Mouse (Mus musculus) ovary, postnatal 14 days (tissue): ENCODE measurements at regions not wholly inside any gene's neighbourhood (a gene's known extent, or its start where the extent isn't known, plus 50 kb on each side); places are given as distances from the start of the nearest gene placed in this dataset.

ENCODE experiments used
- DNase-seq: peaks from one replicate; pipeline ENCODE4 v3.0.0; 2022; ENCODE audit warnings: low spot score

DNA sequence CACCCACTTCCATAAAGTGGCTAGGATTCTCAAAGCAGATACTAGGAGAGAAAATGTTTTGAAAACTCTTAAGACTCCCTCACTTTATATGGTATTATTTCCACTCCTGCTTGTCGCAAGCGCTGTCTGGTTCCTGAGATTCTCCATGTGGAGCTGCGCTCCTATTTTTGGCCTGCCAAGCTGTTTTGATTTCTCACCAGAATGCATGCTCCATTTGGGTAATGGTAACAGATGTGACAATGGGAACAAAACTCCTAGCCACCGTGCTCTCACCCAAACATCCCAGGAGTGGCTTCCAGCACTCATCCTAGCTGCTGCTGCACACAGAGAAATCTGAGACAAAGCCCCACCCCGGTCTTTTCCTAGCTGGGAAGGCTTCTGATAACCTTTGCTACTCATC lies 749.6 kb downstream of the Ntrk3 start:
- DNase-seq: peak; percentile 1

DNA sequence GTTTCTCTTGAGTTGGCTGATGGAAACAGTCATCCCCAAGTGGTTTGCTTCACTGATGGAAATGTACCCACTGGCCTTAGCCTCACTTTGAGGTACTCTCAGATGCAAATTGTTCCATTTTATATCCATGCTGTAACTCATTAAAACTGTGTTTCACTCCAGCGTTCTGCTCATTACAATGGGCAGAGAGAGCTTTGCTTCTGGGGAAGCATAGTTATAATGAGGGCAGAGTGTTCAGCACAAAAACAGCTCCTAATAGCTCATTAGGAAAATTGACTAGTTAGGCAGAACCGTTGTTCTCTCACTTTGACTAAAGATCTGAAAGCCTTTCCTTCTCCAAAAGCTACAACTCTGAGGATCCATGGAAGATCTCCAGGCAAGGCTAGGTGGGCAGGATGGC lies 771.2 kb downstream of the Ntrk3 start:
- no peak for DNase-seq

DNA sequence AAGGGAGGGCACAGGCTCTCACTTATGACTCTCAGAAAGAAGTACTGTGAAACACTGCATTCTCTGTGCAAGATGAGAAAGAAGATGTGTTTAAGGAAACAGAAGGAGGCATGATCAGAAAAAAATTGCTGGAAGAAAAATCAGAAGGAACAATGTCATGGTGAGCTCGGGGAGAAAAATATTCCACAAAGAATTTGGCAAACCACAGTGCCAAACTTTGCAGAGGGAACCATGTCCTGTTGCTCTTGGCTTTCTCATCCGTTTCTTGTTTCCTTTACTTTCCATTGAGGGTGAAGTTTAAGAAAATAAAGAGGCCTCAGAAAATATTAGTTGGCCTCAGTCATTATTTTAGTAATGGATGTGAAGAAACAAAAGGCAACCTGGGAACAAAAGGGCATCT lies 804.4 kb downstream of the Ntrk3 start:
- no peak for DNase-seq

DNA sequence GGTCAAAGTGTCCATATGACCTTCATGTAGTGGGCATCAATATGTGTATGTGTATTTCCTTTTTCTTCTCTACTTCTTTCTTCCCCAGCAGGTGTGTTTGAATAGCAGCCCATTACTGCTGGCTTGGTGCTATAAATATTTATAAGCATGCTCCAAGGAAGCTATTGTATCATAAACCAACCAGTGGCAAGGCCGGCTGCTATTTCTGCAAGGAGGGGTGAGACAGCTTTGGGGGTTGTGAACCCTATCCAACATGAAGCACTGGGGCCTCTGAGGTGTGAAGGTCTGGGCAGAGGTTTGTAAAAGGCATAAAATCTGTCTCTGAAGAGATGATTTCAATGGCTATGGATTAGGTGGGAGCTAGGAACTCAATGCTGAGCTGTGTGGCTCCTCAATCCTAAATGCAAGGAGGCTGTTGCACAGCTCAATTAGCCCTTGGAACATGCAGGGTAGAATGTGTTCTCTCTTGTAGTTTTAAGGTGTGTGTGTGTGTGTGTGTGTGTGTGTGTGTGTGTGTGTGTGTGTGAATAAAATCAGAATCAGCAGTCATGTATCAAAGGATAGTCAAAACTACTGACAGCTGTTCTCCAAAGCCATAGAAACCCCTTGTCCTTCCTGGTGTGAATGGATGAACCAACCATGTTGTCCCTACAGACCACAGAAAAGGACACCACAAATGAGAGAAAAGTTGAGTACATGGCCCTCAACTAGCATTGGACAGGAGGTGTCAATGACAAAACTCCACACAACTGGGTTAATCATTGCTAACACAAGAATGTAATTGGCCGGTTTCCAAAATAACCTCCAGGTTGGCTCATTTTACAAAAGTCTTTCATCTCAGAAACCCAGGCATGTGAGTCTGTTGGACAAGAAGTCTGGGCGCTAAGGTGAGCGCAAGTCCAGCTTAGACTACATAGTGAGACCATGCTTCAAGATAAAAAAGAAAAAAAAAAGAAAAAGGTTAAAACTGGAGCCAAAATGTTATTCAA lies 809.0 kb downstream of the Ntrk3 start:
- no peak for DNase-seq

- DNase-seq: no peak
Measured at GRCm38 (mm10) chr7:77899231-77899630, 838.6 kb downstream of the Ntrk3 start.

- DNase-seq: no peak
Measured at GRCm38 (mm10) chr7:77888543-77888942, 849.3 kb downstream of the Ntrk3 start.

- DNase-seq: no peak
Measured at GRCm38 (mm10) chr7:77882605-77883354, 855.0 kb downstream of the Ntrk3 start.

DNA sequence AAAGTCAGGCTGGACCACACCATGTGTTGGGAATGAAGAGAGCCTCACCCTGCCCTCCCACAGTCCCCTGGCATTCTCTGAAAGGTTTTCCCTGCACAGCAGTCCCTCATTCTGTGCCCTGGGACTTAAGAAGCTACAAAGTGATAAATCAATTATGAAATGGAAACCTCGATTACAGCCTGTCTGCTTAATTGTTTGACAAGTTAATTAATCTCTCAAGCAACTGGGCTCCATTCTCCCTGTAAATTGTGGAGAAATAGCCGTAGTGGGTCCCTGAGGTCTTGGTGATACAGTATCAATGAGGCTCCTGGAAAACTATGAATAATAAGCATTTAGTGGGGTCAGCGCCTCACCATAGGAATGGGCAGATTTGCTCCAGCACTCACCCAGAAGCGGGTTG lies 870.3 kb downstream of the Ntrk3 start:
- no peak for DNase-seq

DNA sequence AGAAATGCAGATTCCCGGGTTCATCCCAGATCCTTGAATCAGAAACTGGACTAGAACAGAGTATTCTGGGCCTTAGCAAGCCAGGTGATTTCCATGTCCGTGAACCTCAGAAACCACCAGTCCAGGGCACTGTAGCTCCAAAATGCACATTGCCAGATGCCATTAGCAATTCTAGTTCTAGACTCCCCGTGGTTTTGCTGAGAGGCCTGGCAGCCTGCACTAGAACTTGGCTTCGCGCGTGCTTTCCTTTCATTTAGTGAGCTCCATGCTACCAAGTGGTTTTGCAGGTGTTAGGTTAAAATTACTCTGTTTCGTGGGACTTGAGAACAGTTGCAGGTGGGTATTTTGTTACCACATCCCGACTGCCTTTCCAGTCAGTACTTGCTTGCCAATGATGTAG lies 876.0 kb downstream of the Ntrk3 start:
- no peak for DNase-seq

DNA sequence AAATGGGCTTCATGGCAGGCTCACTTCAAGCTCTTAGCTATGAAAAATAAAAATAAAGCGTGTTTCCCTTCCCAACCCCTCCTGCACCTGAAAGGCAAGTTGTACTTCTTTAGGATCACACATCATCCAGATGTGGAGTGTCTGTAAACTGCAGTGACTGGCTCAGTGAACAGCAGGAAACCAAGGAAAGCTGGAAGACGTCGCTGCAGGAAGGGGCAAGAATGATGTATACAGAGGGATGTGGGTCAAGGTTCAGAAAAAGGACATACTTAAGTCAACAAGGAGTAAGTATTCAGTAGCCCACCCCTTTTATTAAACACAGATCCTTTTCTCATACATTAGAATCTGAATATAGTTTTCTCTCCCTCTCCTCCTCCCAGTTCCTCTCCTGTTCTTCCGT lies 879.4 kb downstream of the Ntrk3 start:
- DNase-seq: no peak

DNA sequence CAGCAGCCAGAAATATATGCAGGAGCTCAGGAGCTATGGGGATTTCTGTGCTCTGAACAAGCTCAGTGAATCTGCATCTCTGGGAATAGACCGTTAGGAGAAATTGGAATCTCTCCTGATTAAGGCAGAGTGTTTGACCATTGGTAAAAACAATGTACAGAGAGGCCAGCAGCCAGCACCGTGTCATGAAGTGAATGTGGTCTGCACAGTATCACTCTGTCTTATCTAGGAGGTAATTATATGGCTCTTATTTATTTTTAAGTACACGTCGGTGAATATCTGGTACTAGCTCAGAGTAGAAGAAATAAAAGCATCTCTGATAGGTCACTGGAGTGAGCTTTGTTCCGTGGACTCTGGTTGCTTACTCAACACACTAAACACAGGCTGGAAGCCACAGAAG lies 879.8 kb downstream of the Ntrk3 start:
- DNase-seq: no peak

DNA sequence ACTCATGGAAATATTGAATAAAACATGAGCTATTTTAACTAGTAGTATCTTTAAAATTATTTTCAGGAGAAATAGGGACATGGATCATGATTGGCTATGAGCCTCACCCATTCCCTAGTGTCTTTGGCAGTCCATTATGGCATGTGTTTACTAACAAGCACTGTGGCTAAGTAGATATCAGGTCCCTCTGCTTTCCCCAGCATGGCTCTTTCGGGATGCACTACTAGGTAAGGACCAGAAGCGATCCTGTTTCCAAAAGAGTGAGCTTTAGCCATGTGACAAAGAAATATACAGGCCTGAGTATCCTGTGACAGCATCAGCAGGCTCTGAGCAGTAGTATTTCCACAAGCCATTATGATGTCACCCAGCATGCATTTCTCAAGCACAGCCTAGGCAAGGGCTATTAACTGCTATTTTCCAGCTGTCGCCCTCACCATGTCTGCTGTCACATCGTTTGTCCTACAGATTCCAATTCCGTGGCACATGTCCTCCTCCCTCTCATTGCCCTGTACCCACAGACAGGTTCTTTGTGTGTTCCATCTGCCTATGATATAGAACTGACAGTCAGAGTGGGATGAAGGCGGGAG lies 882.1 kb downstream of the Ntrk3 start:
- DNase-seq: no peak

DNA sequence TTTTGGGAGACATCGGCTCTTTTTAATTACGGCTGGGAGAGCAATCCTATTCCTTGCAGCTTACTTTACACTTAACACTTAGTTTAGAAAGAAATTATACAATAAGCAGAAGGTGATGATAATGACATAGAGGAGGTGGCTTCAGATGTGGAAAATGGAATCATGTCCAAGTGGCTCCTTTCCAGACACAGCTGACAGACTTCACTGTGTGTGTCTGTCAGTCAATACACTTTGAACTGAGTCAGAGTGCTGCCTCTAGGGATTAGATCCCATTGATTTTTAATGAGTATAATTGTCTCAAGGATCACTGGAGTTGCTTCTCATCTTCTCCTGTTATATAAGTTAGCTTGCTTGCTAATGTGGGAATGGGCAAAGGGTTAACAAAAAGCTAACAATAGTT lies 882.7 kb downstream of the Ntrk3 start:
- no peak for DNase-seq

DNA sequence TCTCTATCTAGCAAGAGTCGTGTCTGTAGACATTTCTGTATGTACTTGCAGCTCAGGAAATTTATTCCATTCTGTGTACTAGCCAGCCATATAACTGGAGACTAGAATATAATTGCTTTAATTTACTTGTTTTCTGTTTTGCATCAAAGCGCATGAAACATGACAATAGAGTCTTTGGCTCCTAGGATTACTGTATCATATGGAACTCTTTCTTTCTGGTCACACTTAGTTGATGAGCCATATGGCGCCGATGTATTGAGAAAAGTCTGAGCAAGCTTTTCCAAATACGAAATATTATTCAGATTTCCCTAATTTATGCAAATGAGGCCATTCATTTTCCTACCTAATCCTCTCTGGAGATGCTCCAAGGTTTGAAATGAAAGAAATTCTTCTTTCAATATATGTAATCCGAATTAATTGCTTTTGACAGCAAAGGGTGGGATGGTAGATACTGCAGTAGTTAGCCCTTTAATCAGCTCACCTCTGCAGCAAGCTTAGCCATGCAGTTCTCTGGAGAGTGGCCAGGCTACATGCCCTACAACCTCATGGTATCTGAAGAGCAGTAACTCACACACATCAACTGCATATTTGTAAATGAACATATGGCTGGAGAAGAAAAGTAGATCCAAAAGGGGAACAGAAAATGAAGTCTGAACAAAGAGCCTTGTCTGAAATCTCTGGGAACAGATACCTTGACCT lies 913.4 kb downstream of the Ntrk3 start:
- no peak for DNase-seq

- no peak for DNase-seq
Measured at GRCm38 (mm10) chr7:77812052-77812903, 925.5 kb downstream of the Ntrk3 start.

DNA sequence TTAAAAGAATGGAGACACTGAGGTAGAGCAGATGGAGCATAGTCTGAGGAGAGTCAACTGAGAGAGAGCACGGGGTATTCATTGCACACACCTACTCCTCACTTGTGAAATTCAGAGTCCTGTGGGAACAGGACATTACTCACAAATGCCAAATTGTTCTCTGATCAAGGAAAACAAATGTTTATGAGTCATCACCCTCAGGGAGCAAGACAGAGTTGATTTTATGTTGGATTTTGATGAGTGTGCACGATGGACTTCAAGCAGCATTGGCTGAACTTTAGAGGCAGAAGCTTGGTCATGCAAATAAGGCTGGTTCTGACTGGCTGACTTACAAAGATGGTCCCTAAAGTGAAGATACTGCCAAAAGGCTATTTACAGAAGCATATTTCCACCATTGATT lies 951.0 kb downstream of the Ntrk3 start:
- DNase-seq: no peak

DNA sequence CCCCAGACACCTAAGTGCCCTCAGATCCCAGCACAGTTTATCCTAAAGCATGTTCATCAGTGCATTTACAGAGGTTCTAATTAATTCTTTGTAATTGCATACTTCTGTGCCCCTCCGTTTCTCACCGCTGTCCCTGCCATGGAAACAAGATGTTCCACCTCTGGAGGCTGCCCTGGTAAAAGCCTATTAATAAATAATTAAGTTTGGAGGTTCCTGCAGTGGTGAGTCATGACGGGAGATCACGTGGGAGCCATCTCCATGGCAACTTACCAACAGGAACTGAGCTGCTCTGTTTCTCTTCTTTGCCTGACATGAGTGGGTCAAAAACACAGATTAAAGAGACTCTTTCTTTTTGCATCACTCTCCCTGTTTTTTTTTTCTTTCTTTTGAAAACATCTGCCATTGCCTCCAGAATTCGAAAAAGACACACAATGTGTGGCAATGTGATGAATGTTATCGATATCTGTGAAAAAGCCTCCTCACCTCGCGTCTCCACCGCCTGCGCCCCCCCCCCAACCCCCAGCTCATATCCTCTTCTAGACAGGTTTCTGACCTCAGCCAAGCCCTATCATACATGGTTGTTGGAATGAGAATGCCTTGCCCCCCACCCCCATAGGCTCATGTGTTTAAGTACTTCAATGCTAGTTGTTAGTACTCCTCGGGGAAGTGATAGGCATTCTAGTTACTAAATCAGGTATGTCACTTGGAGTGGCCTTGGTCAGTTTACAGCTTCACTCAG lies 965.9 kb downstream of the Ntrk3 start:
- no peak for DNase-seq

DNA sequence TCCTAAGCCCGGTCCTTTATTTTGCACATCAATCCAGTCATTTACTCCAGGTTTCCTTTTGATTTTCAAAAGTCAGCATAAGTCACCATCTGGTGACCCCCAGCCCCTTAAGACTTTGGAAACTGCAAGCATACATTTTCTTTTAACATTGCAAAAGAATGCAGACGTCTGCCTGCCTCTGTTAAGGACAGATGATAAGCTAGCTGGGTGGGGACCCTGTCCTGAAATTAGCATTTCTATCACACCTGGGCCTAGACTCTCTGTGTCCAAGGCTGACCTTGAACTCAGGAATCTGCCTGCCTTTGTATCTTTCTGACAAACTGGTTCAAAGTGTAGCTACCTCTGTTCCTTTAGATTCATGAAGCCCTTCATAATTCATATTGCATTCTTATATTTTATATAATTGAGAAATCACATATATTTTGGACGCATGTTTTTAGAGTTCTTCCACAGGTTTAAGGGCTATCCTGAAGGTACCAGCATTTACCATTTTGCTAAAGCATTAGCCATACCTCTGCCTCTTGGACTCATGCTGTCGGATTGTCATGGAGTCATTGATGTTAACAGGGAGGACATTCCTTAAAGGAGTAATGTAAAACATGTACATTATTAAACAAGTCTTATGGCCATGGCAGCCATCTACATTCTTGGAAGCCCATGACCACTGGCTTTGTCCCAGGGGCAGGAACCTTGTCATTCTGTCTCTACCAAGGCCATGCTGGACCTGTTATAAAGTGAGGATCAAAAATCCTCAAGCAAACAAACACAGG lies 998.6 kb downstream of the Ntrk3 start:
- DNase-seq: no peak
